Mouse (Mus musculus) splenic B cell, adult 2 months (primary cell): ENCODE data around the gene Fgd5.
"Not testable (repeated sequence)": the region's sequence is repeated elsewhere in the genome, so short reads cannot be mapped to it uniquely, and the experiment has no call there.

Source experiments
- DNase-seq: peaks from one replicate; pipeline ENCODE4 v3.0.0-alpha.2; 2011; ENCODE audit warnings: low read depth, low spot score
- H3K27me3 ChIP-seq: 2 replicates; pipeline ENCODE4 v1.6.1; 2012; ENCODE audit warnings: mild to moderate bottlenecking, low read length, moderate library complexity, mixed read lengths; ENCODE audit not compliant: control insufficient read depth, poor library complexity, insufficient read depth, severe bottlenecking
- H3K36me3 ChIP-seq: 2 replicates; pipeline ENCODE4 v1.6.1; 2012; ENCODE audit warnings: mild to moderate bottlenecking, low read length, moderate library complexity, mixed read lengths; ENCODE audit not compliant: control insufficient read depth, poor library complexity, insufficient read depth, severe bottlenecking

Fgd5 gene

GRCm38 (mm10) chr6:91978371-91979300 is at the start of gene Fgd5:
TSS of gene Fgd5 (plus strand) at chr6:91978878.
- no peak for DNase-seq
- Histone ChIP-seq H3K27me3 (no peaks in the 10 kb centered on the region), H3K36me3 (no peaks in the 10 kb centered on the region)

GRCm38 (mm10) chr6:91931231-91931630 is 47.4 kb upstream of the Fgd5 start:
- H3K27me3 ChIP-seq, result no peaks in the 10 kb centered on the region
- no peaks in the 10 kb centered on the region for H3K36me3 ChIP-seq
- DNase-seq, result no peak

- Histone ChIP-seq H3K36me3 (no peaks in the 10 kb centered on the region), H3K27me3 (no peaks in the 10 kb centered on the region)
- no peak for DNase-seq
Observed at GRCm38 (mm10) chr6:91938491-91938890, 40.2 kb upstream of the Fgd5 start.

- DNase-seq, result no peak
- H3K36me3 ChIP-seq, result no peaks in the 10 kb centered on the region
- H3K27me3 ChIP-seq, result no peaks in the 10 kb centered on the region
Observed at GRCm38 (mm10) chr6:91948426-91948825, 30.3 kb upstream of the Fgd5 start.

GRCm38 (mm10) chr6:91958015-91958414 is 20.7 kb upstream of the Fgd5 start:
- not testable (repeated sequence) for H3K36me3 ChIP-seq, DNase-seq, H3K27me3 ChIP-seq

- Histone ChIP-seq H3K27me3 (no peaks in the 10 kb centered on the region; the same call in 1 of the 2 replicates), H3K36me3 (no peaks in the 10 kb centered on the region)
- no peak for DNase-seq
Observed at GRCm38 (mm10) chr6:91960028-91960811, 18.5 kb upstream of the Fgd5 start.

GRCm38 (mm10) chr6:91963429-91963828 is 15.2 kb upstream of the Fgd5 start:
- Histone ChIP-seq H3K36me3 (no peaks in the 10 kb centered on the region), H3K27me3 (no peaks in the 10 kb centered on the region; the same call in 1 of the 2 replicates)
- no peak for DNase-seq

GRCm38 (mm10) chr6:91965060-91965459 is 13.6 kb upstream of the Fgd5 start:
- Histone ChIP-seq H3K36me3 (no peaks in the 10 kb centered on the region), H3K27me3 (no peaks in the 10 kb centered on the region)
- DNase-seq, result no peak

GRCm38 (mm10) chr6:91966006-91966405 is 12.7 kb upstream of the Fgd5 start:
- no peaks in the 10 kb centered on the region for H3K36me3 ChIP-seq
- no peaks in the 10 kb centered on the region for H3K27me3 ChIP-seq
- no peak for DNase-seq

GRCm38 (mm10) chr6:91972201-91972646 is 6.5 kb upstream of the Fgd5 start:
- no peak for DNase-seq
- no peaks in the 10 kb centered on the region for H3K27me3 ChIP-seq
- H3K36me3 ChIP-seq, result no peaks in the 10 kb centered on the region

GRCm38 (mm10) chr6:91973972-91974371 is 4.7 kb upstream of the Fgd5 start:
- H3K36me3 ChIP-seq, result no peaks in the 10 kb centered on the region
- DNase-seq, result no peak
- no peaks in the 10 kb centered on the region for H3K27me3 ChIP-seq

GRCm38 (mm10) chr6:91979301-91979996 is 771 bp downstream of the Fgd5 start:
- H3K36me3 ChIP-seq, result no peaks in the 10 kb centered on the region
- no peak for DNase-seq

GRCm38 (mm10) chr6:91980011-91980410 is 1.3 kb downstream of the Fgd5 start:
- Histone ChIP-seq H3K27me3 (no peaks in the 10 kb centered on the region), H3K36me3 (no peaks in the 10 kb centered on the region)
- no peak for DNase-seq

More at GRCm38 (mm10) chr6:91979301-91979996, 771 bp downstream of the Fgd5 start:
- no peaks in the 10 kb centered on the region for H3K27me3 ChIP-seq

GRCm38 (mm10) chr6:91990101-91990500 is 11.4 kb downstream of the Fgd5 start:
- no peaks in the 10 kb centered on the region for H3K27me3 ChIP-seq
- DNase-seq, result no peak
- no peaks in the 10 kb centered on the region for H3K36me3 ChIP-seq
